Mouse (Mus musculus): ENCODE results near the gene A930004D18Rik. TPM values are rescaled to one million over a fixed set of nuclear protein-coding genes. Genes with fewer than 3 reads are reported as not detected.

Gene A930004D18Rik
- total and polyA plus RNA-seq, 3 experiments = 0.30 to 1.5 (median 0.65) TPM

DNA sequence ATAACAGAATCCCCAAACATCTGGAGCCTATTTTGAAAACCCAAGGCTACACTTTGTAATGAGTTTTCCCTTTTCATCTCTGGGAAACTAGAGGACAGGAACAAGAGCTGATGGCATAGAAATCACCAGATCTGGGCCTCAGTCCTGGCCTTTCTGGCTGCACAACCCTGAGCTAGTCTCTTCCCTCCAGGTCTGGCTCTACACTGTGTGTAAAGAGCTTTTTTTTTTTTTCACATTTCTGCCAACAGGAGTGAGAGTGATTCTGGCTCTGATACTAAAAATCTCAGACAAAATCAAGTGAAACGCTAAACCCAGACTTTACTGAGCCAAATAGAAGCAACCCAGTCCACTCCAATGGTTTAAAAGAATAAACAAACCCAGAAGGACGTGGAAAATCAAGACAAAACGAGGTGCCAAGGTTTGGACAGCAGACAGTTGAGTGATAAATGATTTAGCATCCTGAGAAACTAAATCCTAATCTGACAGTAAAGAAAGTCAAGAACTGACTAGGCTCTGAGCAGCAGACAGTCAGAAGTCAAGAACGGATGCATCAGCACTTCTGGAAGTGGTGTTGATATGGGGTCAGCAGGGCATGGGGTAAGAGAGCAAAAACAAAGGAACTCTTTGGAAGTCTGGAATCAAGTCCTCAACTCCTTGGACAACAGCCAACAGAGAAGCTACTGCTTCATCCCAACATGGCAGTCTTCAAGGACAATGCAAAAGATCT lies 61.8 kb downstream of the A930004D18Rik start:
- no peak for DNase-seq (ENCODE audit: low spot score)
- TF ChIP-seq GATA1 (IDR thresholded peaks at IDR 0.05; ENCODE audit: borderline replicate concordance, low read length) = no peak
- no peak for TF ChIP-seq TAL1 (conservative IDR thresholded peaks at IDR 0.05; ENCODE audit: low read depth, low read length)
- TF ChIP-seq GATA2 (IDR thresholded peaks at IDR 0.05; ENCODE audit: borderline replicate concordance, low read depth, low read length) = no peak
- TF ChIP-seq POLR2AphosphoS5 (IDR thresholded peaks at IDR 0.05; ENCODE audit: insufficient replicate concordance, low read depth, low read length) = no peak
- TF ChIP-seq CTCF (IDR thresholded peaks at IDR 0.05; ENCODE audit: low read depth, low read length) = no peak

More for the DNA sequence above, 61.8 kb downstream of the A930004D18Rik start:
- Histone ChIP-seq H3K4me3 (ENCODE audit: low read depth, low read length) (no peak overlapping the region), H3K4me1 (ENCODE audit: insufficient read depth, low read depth, low read length) (no peaks in the 10 kb centered on the region), H3K9me3 (replicated peaks) (no peaks in the 10 kb centered on the region), H3K36me3 (replicated peaks) (no peaks in the 10 kb centered on the region), H3K27me3 (ENCODE audit: insufficient read depth, low read length) (peaks cover 2% of the 10 kb centered on the region)
- ATAC-seq (ENCODE audit: extremely low read depth, insufficient number of reproducible peaks, low FRiP score, poor library complexity, severe bottlenecking) = no peak

Other genes with a start within 250 kb of the A930004D18Rik start
- gene H2al2a, start 40.8 kb downstream of the A930004D18Rik start, total RNA-seq (2014; fragmentation: Nextera tagmentation) = not detected in 2 replicates
- not detected in 2 replicates for gene H2al2a, start 40.8 kb downstream of the A930004D18Rik start, total RNA-seq (2017)
- gene H2al2a, start 40.8 kb downstream of the A930004D18Rik start, polyA plus RNA-seq (2012) = not detected in 2 replicates
- gene Skida1, start 11.3 kb upstream of the A930004D18Rik start, total RNA-seq (2014; fragmentation: Nextera tagmentation) = 1.3 and 33.3 TPM in 2 replicates
- gene Skida1, start 11.3 kb upstream of the A930004D18Rik start, total RNA-seq (2017) = 1.8 and 2.0 TPM in 2 replicates
- gene Skida1, start 11.3 kb upstream of the A930004D18Rik start, polyA plus RNA-seq (2012) = 0.20 TPM in 2 replicates
- gene Mllt10, start 17.5 kb upstream of the A930004D18Rik start, total RNA-seq (2014; fragmentation: Nextera tagmentation) = 141 and 160 TPM in 2 replicates
- gene Mllt10, start 17.5 kb upstream of the A930004D18Rik start, total RNA-seq (2017) = 62.9 and 73.6 TPM in 2 replicates
- gene Mllt10, start 17.5 kb upstream of the A930004D18Rik start, polyA plus RNA-seq (2012) = 20.5 and 20.8 TPM in 2 replicates